Mouse (Mus musculus): Measurements from ENCODE around the gene Cep41.

DNA sequence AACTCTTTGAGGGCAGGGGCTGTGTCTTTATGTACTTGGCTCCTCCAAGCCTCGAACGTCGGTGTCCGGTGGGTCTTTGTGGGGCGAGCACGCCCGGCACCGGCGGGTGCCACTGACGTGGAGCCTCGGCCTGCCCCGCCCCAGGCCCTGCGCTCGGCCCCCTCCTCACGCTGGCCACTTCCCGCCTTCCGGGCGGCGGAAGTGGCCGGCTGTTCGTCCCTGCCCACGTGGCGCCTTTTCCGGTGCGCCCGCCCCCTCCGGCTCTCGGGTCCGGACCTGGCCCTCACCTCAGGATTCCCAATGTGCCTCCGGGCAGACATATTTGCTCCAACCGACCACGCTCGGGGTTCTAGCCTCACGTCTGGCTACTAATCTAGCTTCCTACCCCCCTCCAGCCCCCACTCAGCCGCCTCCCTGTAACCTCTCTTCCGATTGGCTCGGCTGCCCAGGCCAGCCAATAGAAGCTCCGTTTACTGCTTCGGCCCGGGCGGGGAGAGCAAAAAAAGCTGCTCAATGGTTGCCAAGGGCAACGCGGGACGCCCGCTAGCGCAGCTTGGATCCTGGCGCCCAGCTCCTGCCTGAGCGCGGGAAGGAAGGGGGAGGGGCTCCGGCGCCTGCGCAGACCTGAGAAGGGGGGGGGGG lies at the start of gene Cep41:
- TF ChIP-seq CTCF (IDR thresholded peaks at IDR 0.05; ENCODE audit: low read depth) (no peak), EP300 (IDR thresholded peaks at IDR 0.05; ENCODE audit: low read depth) (peak; percentile 63; the same call in 1 of the 2 replicates)
